Mouse (Mus musculus): ENCODE measurements at regions not wholly inside any gene's neighbourhood (a gene's known extent, or its start where the extent isn't known, plus 50 kb on each side); places are given as distances from the start of the nearest gene placed in this dataset.

DNA sequence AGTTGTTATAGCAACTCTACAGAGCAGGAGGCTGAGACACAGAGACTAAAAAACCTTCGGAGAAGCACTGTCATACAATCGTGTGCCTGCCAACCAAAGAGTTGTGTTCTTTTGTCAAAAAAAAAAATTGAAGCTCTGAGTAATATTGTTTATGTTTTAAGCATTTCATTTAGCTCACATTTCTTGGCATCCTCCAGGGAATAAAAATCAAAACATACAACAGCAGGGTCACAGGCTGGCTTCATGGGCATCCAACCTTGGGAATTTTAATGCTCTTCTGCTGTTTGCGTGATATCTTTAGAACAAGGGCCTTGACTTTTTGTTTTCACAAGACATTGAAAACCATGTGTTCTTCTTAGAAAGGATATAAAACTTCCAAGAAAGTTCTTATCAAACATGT is 152.9 kb upstream of the Cxcl12 start:
- ATAC-seq (ENCODE audit: low read depth) = no peak
- H3K9me3 ChIP-seq (ENCODE audit: control insufficient read depth, low read length) = no peaks in the 10 kb centered on the region

DNA sequence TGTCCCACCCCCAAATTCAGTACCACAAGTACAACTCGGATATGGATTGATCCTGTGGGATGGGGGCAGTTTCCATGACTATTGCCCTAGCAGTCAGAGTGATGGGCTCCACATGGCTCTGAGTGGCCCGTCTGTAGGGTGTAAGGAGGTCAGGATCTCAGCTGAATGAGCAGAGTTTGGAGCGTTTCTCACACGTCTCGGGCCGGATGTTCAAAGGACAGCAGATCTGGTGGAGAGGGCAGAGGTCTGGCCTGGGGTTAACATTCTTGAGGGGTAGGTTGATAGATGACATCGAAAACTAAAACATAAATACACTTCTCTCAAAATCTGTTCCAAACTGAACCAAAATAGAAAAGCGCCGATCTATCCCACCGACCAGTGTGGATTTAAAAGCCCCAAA is 146.5 kb upstream of the Cxcl12 start:
- no peak overlapping the region for H3K4me3 ChIP-seq (ENCODE audit: low read depth, low read length)
- ATAC-seq (ENCODE audit: low read depth) = no peak
- H3K9ac ChIP-seq (replicated peaks; ENCODE audit: low read depth, low read length) = no peak overlapping the region
- no peak overlapping the region for H3K4me2 ChIP-seq (ENCODE audit: low read depth, low read length)
- no peaks in the 10 kb centered on the region for H3K27me3 ChIP-seq (ENCODE audit: control insufficient read depth, insufficient read depth, low read length)
- no peak overlapping the region for H3K27ac ChIP-seq (ENCODE audit: low read depth, low read length)
- no peaks in the 10 kb centered on the region for H3K4me1 ChIP-seq (ENCODE audit: control insufficient read depth, insufficient read depth, low read length)
- WGBS = 81% methylated on average over 10 of the region's 10 CpGs
- no peaks in the 10 kb centered on the region for H3K36me3 ChIP-seq (ENCODE audit: control insufficient read depth, insufficient read depth, low read length)
- no peaks in the 10 kb centered on the region for H3K9me3 ChIP-seq (ENCODE audit: control insufficient read depth, low read length)

More for the DNA sequence above, 152.9 kb upstream of the Cxcl12 start:
- Histone ChIP-seq H3K4me2 (ENCODE audit: low read depth, low read length) (no peak overlapping the region), H3K4me1 (ENCODE audit: control insufficient read depth, insufficient read depth, low read length) (no peaks in the 10 kb centered on the region), H3K36me3 (ENCODE audit: control insufficient read depth, insufficient read depth, low read length) (no peaks in the 10 kb centered on the region), H3K27me3 (ENCODE audit: control insufficient read depth, insufficient read depth, low read length) (no peaks in the 10 kb centered on the region), H3K4me3 (ENCODE audit: low read depth, low read length) (no peak overlapping the region), H3K27ac (ENCODE audit: low read depth, low read length) (no peak overlapping the region), H3K9ac (replicated peaks; ENCODE audit: low read depth, low read length) (no peak overlapping the region)
- 90% methylated on average over 3 of the region's 3 CpGs for WGBS

DNA sequence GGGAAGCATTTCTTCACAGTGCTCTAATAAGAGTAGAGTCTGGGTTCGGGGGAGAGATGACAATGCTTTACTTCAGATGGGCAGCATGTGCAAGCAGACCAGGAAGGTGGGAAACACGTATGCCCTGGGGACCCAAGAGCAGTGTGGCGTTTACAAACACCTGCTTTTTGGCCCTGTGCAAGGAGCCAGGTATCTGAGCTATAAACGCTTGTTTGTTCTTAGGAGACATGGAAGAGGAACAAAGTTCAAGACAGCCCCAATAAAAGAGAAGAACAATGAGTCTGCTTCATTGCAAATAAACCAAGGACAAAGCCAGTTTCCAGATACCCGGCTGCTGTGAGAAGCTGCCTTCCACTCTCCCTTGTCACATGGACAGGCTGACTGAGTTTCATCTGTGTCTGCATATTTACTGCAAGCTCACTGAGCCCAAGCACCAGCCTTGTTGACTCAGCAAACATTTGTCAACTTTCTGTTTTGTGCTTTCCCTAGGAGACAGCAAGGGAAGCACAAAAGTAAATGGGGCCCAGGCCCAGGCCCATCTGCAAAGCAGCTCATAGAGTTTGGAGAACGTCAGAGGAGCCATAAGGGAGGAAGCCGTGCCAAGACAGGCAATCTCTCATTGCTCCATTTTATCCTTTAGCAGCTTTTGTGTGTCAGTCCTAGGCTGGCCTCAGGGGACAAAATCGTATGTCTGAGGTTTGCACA is 136.1 kb upstream of the Cxcl12 start:
- Histone ChIP-seq H3K36me3 (ENCODE audit: control insufficient read depth, insufficient read depth, low read length) (no peaks in the 10 kb centered on the region), H3K27me3 (ENCODE audit: control insufficient read depth, insufficient read depth, low read length) (no peaks in the 10 kb centered on the region), H3K4me3 (ENCODE audit: low read depth, low read length) (no peak overlapping the region), H3K9me3 (ENCODE audit: control insufficient read depth, low read length) (no peaks in the 10 kb centered on the region), H3K4me1 (ENCODE audit: control insufficient read depth, insufficient read depth, low read length) (no peaks in the 10 kb centered on the region), H3K27ac (ENCODE audit: low read depth, low read length) (no peak overlapping the region), H3K4me2 (ENCODE audit: low read depth, low read length) (no peak overlapping the region), H3K9ac (replicated peaks; ENCODE audit: low read depth, low read length) (no peak overlapping the region)
- no peak for ATAC-seq (ENCODE audit: low read depth)
- WGBS = 42% methylated on average over 8 of the region's 8 CpGs

DNA sequence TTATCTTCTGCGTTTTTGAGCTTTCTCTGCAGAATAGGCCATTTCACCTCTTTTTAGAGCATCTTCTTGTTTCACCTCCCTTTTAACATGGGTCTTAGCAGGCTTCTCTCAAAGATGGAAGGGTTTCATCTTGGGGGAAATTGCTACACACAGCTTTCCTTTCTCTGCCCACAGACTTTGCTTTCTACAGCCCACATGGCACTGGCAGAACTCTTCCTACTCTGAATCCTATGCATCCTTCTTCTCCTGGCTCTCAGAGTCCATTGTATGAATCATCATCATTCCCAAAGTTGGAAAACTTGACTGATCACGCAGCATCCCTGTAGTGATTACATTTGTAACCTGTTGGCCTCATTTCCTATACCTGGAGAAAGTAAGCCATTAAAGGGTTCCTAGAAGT is 124.6 kb upstream of the Cxcl12 start:
- Histone ChIP-seq H3K9me3 (ENCODE audit: control insufficient read depth, low read length) (no peaks in the 10 kb centered on the region), H3K27me3 (ENCODE audit: control insufficient read depth, insufficient read depth, low read length) (no peaks in the 10 kb centered on the region), H3K27ac (ENCODE audit: low read depth, low read length) (no peak overlapping the region), H3K4me3 (ENCODE audit: low read depth, low read length) (no peak overlapping the region), H3K9ac (replicated peaks; ENCODE audit: low read depth, low read length) (no peak overlapping the region), H3K36me3 (ENCODE audit: control insufficient read depth, insufficient read depth, low read length) (no peaks in the 10 kb centered on the region), H3K4me2 (ENCODE audit: low read depth, low read length) (no peak overlapping the region), H3K4me1 (ENCODE audit: control insufficient read depth, insufficient read depth, low read length) (no peaks in the 10 kb centered on the region)
- no peak for ATAC-seq (ENCODE audit: low read depth)
- WGBS = 85% methylated on average over 2 of the region's 2 CpGs

DNA sequence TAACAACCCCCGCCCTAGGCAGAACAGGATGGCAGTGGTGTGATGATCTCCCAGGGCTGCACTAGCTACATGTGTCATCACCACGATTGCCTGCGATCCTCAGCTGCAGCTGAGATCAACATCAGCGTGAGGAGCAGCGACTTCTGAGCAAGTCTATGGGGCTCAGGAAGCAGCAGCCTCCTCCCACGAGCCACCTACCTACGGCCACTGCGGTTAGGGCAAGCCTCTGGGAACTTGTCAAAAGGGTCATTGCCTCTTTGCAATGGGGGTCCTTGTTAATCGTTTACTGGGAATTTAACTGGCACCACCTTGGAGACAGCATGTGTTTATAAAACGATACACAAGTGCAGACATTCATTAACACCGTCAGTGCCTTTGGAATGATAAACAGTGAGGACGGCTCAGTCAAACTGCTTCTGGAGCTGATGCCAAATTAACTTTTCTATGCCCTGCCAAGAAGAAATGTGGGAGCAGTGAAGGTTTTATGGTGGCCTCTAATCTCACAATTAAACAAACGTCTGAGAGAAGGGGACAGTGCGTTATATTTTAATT is 118.8 kb upstream of the Cxcl12 start:
- Histone ChIP-seq H3K27me3 (ENCODE audit: control insufficient read depth, insufficient read depth, low read length) (no peaks in the 10 kb centered on the region), H3K4me2 (ENCODE audit: low read depth, low read length) (no peak overlapping the region), H3K27ac (ENCODE audit: low read depth, low read length) (no peak overlapping the region), H3K4me3 (ENCODE audit: low read depth, low read length) (no peak overlapping the region), H3K4me1 (ENCODE audit: control insufficient read depth, insufficient read depth, low read length) (no peaks in the 10 kb centered on the region), H3K9ac (replicated peaks; ENCODE audit: low read depth, low read length) (no peak overlapping the region), H3K36me3 (ENCODE audit: control insufficient read depth, insufficient read depth, low read length) (no peaks in the 10 kb centered on the region), H3K9me3 (ENCODE audit: control insufficient read depth, low read length) (no peaks in the 10 kb centered on the region)
- 45% methylated on average over 14 of the region's 14 CpGs for WGBS
- ATAC-seq (ENCODE audit: low read depth) = no peak

DNA sequence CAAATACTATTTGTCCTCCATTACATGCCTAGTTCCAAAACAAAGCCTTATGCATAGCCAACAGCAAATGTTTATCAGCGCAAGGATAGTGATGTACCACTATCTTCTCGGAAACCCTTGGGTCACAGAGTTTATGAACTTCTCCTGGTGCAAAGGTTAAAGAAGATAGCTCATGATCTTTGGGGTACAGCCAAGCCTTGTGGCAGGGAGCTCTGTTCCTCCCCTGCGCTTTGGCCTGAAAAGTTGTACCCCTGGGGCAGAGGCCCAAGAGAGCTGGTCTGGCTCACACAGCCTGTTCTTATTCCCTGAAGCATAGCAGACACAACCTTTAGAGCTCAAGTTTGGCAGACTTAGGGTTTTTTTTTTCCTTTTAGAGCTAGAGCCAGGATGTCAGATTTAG is 107.6 kb upstream of the Cxcl12 start:
- H3K9me3 ChIP-seq (ENCODE audit: control insufficient read depth, low read length) = no peaks in the 10 kb centered on the region
- 85% methylated on average over 3 of the region's 3 CpGs for WGBS

DNA sequence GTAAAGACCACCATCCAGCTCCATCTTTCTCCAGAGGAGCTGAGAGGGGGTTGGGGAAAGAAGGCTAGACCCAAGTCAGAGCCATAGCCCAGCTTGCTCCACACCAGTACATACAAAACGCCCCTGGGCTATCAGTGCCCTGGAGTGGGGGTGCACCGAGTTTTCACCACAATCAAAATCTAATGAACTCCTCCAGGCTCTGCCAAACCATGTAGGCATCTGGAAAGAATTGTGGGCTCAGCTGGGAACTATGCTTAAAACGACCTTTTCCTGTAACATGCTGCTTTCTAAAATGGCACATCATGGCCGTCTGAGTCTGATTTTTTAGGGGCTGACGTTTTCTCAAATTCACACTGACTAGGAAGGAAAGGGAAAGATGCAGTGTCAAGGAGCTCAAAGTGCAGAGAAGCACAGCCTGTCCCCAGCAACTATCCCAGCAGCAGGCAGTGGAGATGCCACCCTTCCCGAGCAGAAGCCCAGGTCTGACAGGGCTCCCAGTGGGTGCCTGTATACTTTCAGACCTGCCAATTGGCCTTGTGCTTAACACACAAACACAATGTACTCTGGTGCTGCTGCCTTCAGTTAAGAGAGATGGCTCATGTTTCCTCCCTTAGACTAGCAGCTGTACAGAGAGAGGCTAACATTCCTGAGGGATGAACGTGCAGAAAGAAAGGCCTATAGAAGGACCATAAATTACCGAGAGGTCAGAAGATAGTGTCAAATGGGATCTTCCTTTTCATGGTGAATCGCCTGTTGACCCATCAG is 100.6 kb upstream of the Cxcl12 start:
- Histone ChIP-seq H3K27ac (ENCODE audit: low read depth, low read length) (no peak overlapping the region), H3K9me3 (ENCODE audit: control insufficient read depth, low read length) (no peaks in the 10 kb centered on the region), H3K36me3 (ENCODE audit: control insufficient read depth, insufficient read depth, low read length) (no peaks in the 10 kb centered on the region), H3K4me2 (ENCODE audit: low read depth, low read length) (no peak overlapping the region), H3K4me1 (ENCODE audit: control insufficient read depth, insufficient read depth, low read length) (no peaks in the 10 kb centered on the region), H3K4me3 (ENCODE audit: low read depth, low read length) (no peak overlapping the region), H3K27me3 (ENCODE audit: control insufficient read depth, insufficient read depth, low read length) (no peaks in the 10 kb centered on the region), H3K9ac (replicated peaks; ENCODE audit: low read depth, low read length) (no peak overlapping the region)
- ATAC-seq (ENCODE audit: low read depth) = no peak
- WGBS = 66% methylated on average over 9 of the region's 9 CpGs

More for the DNA sequence above, 107.6 kb upstream of the Cxcl12 start:
- no peak for ATAC-seq (ENCODE audit: low read depth)
- no peaks in the 10 kb centered on the region for H3K36me3 ChIP-seq (ENCODE audit: control insufficient read depth, insufficient read depth, low read length)
- no peak overlapping the region for H3K27ac ChIP-seq (ENCODE audit: low read depth, low read length)
- H3K27me3 ChIP-seq (ENCODE audit: control insufficient read depth, insufficient read depth, low read length) = no peaks in the 10 kb centered on the region
- H3K4me3 ChIP-seq (ENCODE audit: low read depth, low read length) = no peak overlapping the region
- no peaks in the 10 kb centered on the region for H3K4me1 ChIP-seq (ENCODE audit: control insufficient read depth, insufficient read depth, low read length)
- H3K9ac ChIP-seq (replicated peaks; ENCODE audit: low read depth, low read length) = no peak overlapping the region
- H3K4me2 ChIP-seq (ENCODE audit: low read depth, low read length) = no peak overlapping the region

DNA sequence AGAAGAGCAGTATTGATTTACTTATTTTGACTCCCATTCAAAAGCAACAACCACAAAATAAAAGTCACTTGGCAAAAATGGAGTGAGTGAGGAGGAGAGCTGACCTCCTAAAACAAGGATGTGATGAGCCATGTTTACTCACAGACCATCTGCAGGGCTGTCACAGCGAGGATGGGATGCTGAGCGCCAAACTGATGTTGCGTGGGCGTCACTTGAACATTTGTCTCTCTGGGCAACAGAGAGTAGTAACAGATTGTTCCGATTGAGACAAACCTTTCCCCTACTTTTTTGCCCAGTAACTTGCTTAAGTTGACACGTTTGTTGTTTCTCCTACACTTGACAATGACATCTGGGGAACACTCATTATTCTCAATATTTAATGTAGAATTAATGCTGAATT is 97.0 kb upstream of the Cxcl12 start:
- no peak for ATAC-seq (ENCODE audit: low read depth)
- no peaks in the 10 kb centered on the region for H3K4me1 ChIP-seq (ENCODE audit: control insufficient read depth, insufficient read depth, low read length)
- no peaks in the 10 kb centered on the region for H3K36me3 ChIP-seq (ENCODE audit: control insufficient read depth, insufficient read depth, low read length)
- no peaks in the 10 kb centered on the region for H3K27me3 ChIP-seq (ENCODE audit: control insufficient read depth, insufficient read depth, low read length)
- no peak overlapping the region for H3K9ac ChIP-seq (replicated peaks; ENCODE audit: low read depth, low read length)
- H3K4me3 ChIP-seq (ENCODE audit: low read depth, low read length) = no peak overlapping the region
- H3K27ac ChIP-seq (ENCODE audit: low read depth, low read length) = no peak overlapping the region
- H3K4me2 ChIP-seq (ENCODE audit: low read depth, low read length) = no peak overlapping the region
- H3K9me3 ChIP-seq (ENCODE audit: control insufficient read depth, low read length) = no peaks in the 10 kb centered on the region
- 76% methylated on average over 6 of the region's 6 CpGs for WGBS

DNA sequence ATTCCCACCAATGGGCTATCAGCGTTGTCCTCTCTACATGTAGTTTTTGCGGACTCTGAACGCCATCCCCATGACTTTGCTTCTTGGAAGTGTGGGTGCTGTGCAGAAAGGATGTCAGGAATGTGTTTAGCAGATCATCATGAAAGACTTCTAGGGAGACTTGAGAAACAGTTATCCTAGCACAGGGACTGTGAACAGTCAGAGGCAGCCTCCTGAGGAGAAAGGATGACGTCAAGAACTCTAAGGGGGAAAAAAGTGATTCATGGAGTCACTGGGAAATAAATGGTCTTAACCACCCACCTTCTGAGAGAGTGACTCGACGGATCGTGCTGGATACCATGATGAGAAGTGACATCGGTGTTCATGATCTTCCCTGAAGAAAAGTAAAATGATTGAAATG is 96.5 kb upstream of the Cxcl12 start:
- Histone ChIP-seq H3K27me3 (ENCODE audit: control insufficient read depth, insufficient read depth, low read length) (no peaks in the 10 kb centered on the region), H3K4me1 (ENCODE audit: control insufficient read depth, insufficient read depth, low read length) (no peaks in the 10 kb centered on the region), H3K9me3 (ENCODE audit: control insufficient read depth, low read length) (no peaks in the 10 kb centered on the region), H3K36me3 (ENCODE audit: control insufficient read depth, insufficient read depth, low read length) (no peaks in the 10 kb centered on the region), H3K27ac (ENCODE audit: low read depth, low read length) (no peak overlapping the region), H3K9ac (replicated peaks; ENCODE audit: low read depth, low read length) (no peak overlapping the region), H3K4me3 (ENCODE audit: low read depth, low read length) (no peak overlapping the region), H3K4me2 (ENCODE audit: low read depth, low read length) (no peak overlapping the region)
- WGBS = 83% methylated on average over 8 of the region's 8 CpGs
- no peak for ATAC-seq (ENCODE audit: low read depth)
